Mouse (Mus musculus) midbrain, postnatal 0 days (tissue): ENCODE measurements at regions not wholly inside any gene's neighbourhood (a gene's known extent, or its start where the extent isn't known, plus 50 kb on each side); places are given as distances from the start of the nearest gene placed in this dataset.

Experiments used
- ATAC-seq: fragments of 200-750 bp; cut with Nextera tagmentation; 2 replicates; pipeline ENCODE4 v1.8.0; 2017; ENCODE audit warnings: moderate number of reproducible peaks, mild to moderate bottlenecking, moderate TSS enrichment, moderate library complexity; ENCODE audit not compliant: low FRiP score
- DNase-seq: peaks from one replicate; pipeline ENCODE4 v3.0.0-alpha.2; 2015; ENCODE audit warnings: low spot score
- H3K27ac ChIP-seq: fragments of 300-500 bp; sonication (generic); 2 replicates; pipeline ENCODE4 v1.5.1; 2014; ENCODE audit warnings: low read depth, mild to moderate bottlenecking, low read length, mixed read lengths
- H3K27me3 ChIP-seq: fragments of 300-500 bp; sonication (generic); 2 replicates; pipeline ENCODE4 v1.6.1; 2014; ENCODE audit warnings: low read length, control low read depth, mixed read lengths; ENCODE audit not compliant: insufficient read depth
- H3K36me3 ChIP-seq: fragments of 300-500 bp; sonication (generic); 2 replicates; pipeline ENCODE4 v1.6.1; 2014; ENCODE audit warnings: low read length, control low read depth, mixed read lengths; ENCODE audit not compliant: insufficient read depth
- H3K4me1 ChIP-seq: fragments of 300-500 bp; sonication (generic); 2 replicates; pipeline ENCODE4 v1.6.1; 2014; ENCODE audit warnings: mild to moderate bottlenecking, control low read depth, antibody characterized with exemption, low read length, mixed read lengths; ENCODE audit not compliant: insufficient read depth
- H3K4me2 ChIP-seq: fragments of 300-500 bp; sonication (generic); 2 replicates; pipeline ENCODE4 v1.6.1; 2014; ENCODE audit warnings: low read depth, mild to moderate bottlenecking, low read length, mixed read lengths; ENCODE audit not compliant: poor library complexity, severe bottlenecking
- H3K4me3 ChIP-seq: fragments of 300-500 bp; sonication (generic); 2 replicates; pipeline ENCODE4 v1.5.1; 2014; ENCODE audit warnings: low read depth, mild to moderate bottlenecking, low read length, moderate library complexity
- H3K9ac ChIP-seq: fragments of 300-500 bp; sonication (generic); replicated peaks from 2 replicates; pipeline ENCODE4 v1.6.1; 2014; ENCODE audit warnings: mild to moderate bottlenecking, low read length, moderate library complexity, mixed read lengths; ENCODE audit not compliant: poor library complexity, severe bottlenecking
- H3K9me3 ChIP-seq: fragments of 300-500 bp; sonication (generic); 2 replicates; pipeline ENCODE4 v1.6.1; 2016; ENCODE audit warnings: low read length, control low read depth
- CTCF ChIP-seq: IDR thresholded peaks from 2 replicates; pipeline ENCODE4 v1.5.1; 2016; ENCODE audit warnings: antibody characterized with exemption, mild to moderate bottlenecking
- WGBS: fragments of 180-500 bp; shearing (Covaris S2); extraction: QIAGEN DNeasy Blood & Tissue Kit; methylation state at CpG from one replicate; pipeline ENCODE4 v1.1.7; 2014; 5-methylcytosine and 5-hydroxymethylcytosine counted together

- H3K9me3 ChIP-seq, result no peaks in the 10 kb centered on the region
- ATAC-seq, result no peak
- 96% methylated on average over 3 of the region's 3 CpGs for WGBS
These were observed 155.0 kb downstream of the Snx10 start for GRCm38 (mm10) chr6:51678743-51679142.

GRCm38 (mm10) chr6:51680239-51680857 is 156.6 kb downstream of the Snx10 start:
- Histone ChIP-seq H3K9ac (no peak overlapping the region), H3K36me3 (no peaks in the 10 kb centered on the region), H3K4me2 (no peak overlapping the region), H3K9me3 (no peaks in the 10 kb centered on the region), H3K27ac (no peak overlapping the region), H3K27me3 (no peaks in the 10 kb centered on the region), H3K4me1 (no peaks in the 10 kb centered on the region), H3K4me3 (no peak overlapping the region)
- 76% methylated on average over 10 of the region's 10 CpGs for WGBS
- DNase-seq (no peak), ATAC-seq (no peak)
- TF ChIP-seq CTCF, result no peak

More at GRCm38 (mm10) chr6:51678743-51679142, 155.0 kb downstream of the Snx10 start:
- H3K36me3 ChIP-seq, result no peaks in the 10 kb centered on the region
- H3K27ac ChIP-seq, result no peak overlapping the region
- H3K4me3 ChIP-seq, result no peak overlapping the region
- H3K9ac ChIP-seq, result no peak overlapping the region
- H3K27me3 ChIP-seq, result no peaks in the 10 kb centered on the region
- no peak overlapping the region for H3K4me2 ChIP-seq
- no peak for TF ChIP-seq CTCF
- H3K4me1 ChIP-seq, result no peaks in the 10 kb centered on the region
- no peak for DNase-seq

GRCm38 (mm10) chr6:51683131-51683530 is 159.4 kb downstream of the Snx10 start:
- no peak overlapping the region for H3K27ac ChIP-seq
- WGBS, result 94% methylated on average over 5 of the region's 5 CpGs
- no peak overlapping the region for H3K4me3 ChIP-seq
- no peak for DNase-seq
- H3K9me3 ChIP-seq, result no peaks in the 10 kb centered on the region
- no peaks in the 10 kb centered on the region for H3K36me3 ChIP-seq
- no peak overlapping the region for H3K4me2 ChIP-seq
- H3K4me1 ChIP-seq, result no peaks in the 10 kb centered on the region
- H3K27me3 ChIP-seq, result no peaks in the 10 kb centered on the region
- no peak overlapping the region for H3K9ac ChIP-seq
- ATAC-seq, result no peak
- TF ChIP-seq CTCF, result no peak

- no peak for DNase-seq
These were observed 162.1 kb downstream of the Snx10 start for GRCm38 (mm10) chr6:51685651-51686287.

GRCm38 (mm10) chr6:51690795-51691563 is 167.3 kb downstream of the Snx10 start:
- H3K27ac ChIP-seq, result no peak overlapping the region
- H3K4me3 ChIP-seq, result no peak overlapping the region
- WGBS, result 84% methylated on average over 13 of the region's 13 CpGs
- no peak for TF ChIP-seq CTCF
- H3K27me3 ChIP-seq, result no peaks in the 10 kb centered on the region
- no peaks in the 10 kb centered on the region for H3K36me3 ChIP-seq
- H3K9ac ChIP-seq, result no peak overlapping the region
- no peak for ATAC-seq
- H3K4me1 ChIP-seq, result no peaks in the 10 kb centered on the region
- H3K4me2 ChIP-seq, result no peak overlapping the region
- no peak for DNase-seq
- H3K9me3 ChIP-seq, result no peaks in the 10 kb centered on the region

More at GRCm38 (mm10) chr6:51685651-51686287, 162.1 kb downstream of the Snx10 start:
- Histone ChIP-seq H3K4me3 (no peak overlapping the region), H3K4me1 (no peaks in the 10 kb centered on the region), H3K9ac (no peak overlapping the region), H3K9me3 (no peaks in the 10 kb centered on the region), H3K36me3 (no peaks in the 10 kb centered on the region), H3K27ac (no peak overlapping the region), H3K27me3 (no peaks in the 10 kb centered on the region), H3K4me2 (no peak overlapping the region)
- 70% methylated on average over 8 of the region's 8 CpGs for WGBS
- TF ChIP-seq CTCF, result no peak
- no peak for ATAC-seq

GRCm38 (mm10) chr6:51693984-51694383 is 170.3 kb downstream of the Snx10 start:
- no peak overlapping the region for H3K27ac ChIP-seq
- WGBS, result 80% methylated on average over 7 of the region's 7 CpGs

More at GRCm38 (mm10) chr6:51693984-51694383, 170.3 kb downstream of the Snx10 start:
- H3K27me3 ChIP-seq, result no peaks in the 10 kb centered on the region
- H3K4me2 ChIP-seq, result no peak overlapping the region
- no peak for TF ChIP-seq CTCF
- H3K36me3 ChIP-seq, result no peaks in the 10 kb centered on the region
- no peaks in the 10 kb centered on the region for H3K4me1 ChIP-seq
- H3K9me3 ChIP-seq, result no peaks in the 10 kb centered on the region
- DNase-seq (no peak), ATAC-seq (no peak)
- no peak overlapping the region for H3K4me3 ChIP-seq
- H3K9ac ChIP-seq, result no peak overlapping the region
